Mouse (Mus musculus) lung, postnatal 10 days (tissue): ENCODE data around the gene Cpeb2.

Experiments
- DNase-seq: peaks from one replicate; pipeline ENCODE4 v3.0.0; 2021

Cpeb2 gene

GRCm38 (mm10) chr5:43232480-43233315, at the start of gene Cpeb2:
TSS of gene Cpeb2 (plus strand) at chr5:43233170.
- DNase-seq, result peak; percentile 95

- DNase-seq, result no peak
Measured at GRCm38 (mm10) chr5:43183556-43183955, 49.4 kb upstream of the Cpeb2 start.

GRCm38 (mm10) chr5:43184834-43185233, 48.1 kb upstream of the Cpeb2 start:
- DNase-seq, result no peak

GRCm38 (mm10) chr5:43185478-43185877, 47.5 kb upstream of the Cpeb2 start:
- DNase-seq, result no peak

- no peak for DNase-seq
Measured at GRCm38 (mm10) chr5:43200686-43201085, 32.3 kb upstream of the Cpeb2 start.

GRCm38 (mm10) chr5:43206495-43207053, 26.4 kb upstream of the Cpeb2 start:
- DNase-seq, result no peak

- DNase-seq, result no peak
Measured at GRCm38 (mm10) chr5:43217468-43217867, 15.5 kb upstream of the Cpeb2 start.

GRCm38 (mm10) chr5:43217987-43218846, 14.8 kb upstream of the Cpeb2 start:
- DNase-seq, result no peak

DNA sequence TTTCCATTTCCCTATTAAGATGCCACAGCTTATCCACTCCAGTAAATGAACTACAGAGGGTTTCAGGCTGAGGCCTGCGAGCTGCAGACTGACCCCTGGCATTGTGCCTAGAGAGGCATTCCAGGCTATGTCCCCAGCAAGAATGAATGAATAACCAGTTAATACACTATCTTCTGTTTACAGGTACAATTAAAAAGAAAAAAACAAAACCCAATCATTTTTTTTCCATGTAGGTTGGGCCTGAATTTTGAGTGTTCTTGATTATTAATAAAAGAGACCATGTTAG, 14.2 kb upstream of the Cpeb2 start:
- DNase-seq, result peak; percentile 7

DNA sequence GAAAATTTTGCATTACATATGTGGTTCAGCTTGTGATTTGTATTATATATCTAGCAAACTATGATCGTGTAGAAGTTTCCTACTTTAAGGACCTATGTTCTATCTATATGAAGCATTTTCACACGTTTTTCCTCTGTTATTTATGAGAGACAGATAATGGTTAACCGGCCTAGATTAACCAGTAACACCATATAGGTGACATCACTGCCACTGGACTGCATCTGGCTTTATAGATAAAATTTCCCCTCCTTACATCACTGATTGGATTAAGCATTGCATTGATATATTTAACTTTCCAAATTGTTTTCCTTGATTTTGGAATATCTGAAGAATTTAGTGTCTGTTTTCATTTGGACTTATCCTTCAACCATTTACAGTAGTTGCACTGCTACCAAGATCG, 9.6 kb upstream of the Cpeb2 start:
- DNase-seq, result no peak

DNA sequence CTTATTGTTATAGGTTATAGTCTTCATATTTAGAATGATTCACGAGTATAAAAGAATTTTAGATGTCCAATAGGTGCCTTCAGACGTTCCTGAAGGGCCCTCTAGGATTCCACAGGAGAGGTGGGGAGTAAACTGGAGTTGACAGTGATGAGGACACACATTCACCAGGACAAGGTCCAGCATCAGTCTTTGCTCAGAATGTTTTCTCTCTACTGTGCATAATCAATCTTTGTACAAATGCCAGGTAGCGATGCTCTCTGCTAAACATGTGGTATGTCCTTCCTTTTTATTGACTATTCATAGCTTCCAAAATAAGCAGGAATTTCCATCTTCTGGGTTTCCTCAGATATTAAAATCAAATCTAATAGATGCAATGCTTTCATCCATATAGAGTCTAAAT, 8.7 kb upstream of the Cpeb2 start:
- DNase-seq, result no peak

DNA sequence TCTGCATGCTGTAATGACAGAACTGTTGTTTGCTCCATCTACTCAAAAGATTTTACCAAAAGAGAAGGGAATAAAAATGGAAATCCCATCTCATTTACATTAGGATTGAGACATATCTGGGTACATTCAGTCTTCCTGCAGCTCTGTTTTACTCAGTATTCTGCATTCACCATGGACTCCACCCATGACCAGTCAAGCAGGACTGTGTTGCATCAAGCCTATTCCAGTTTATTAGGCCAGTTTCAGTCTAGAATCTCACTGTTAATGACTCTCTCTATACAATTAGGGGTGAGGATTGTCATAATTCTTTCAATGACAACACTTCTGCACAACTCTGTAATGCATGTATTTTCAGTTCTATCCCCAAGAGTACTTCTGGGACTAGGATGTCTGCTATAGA, 6.8 kb upstream of the Cpeb2 start:
- DNase-seq, result no peak

- no peak for DNase-seq
Measured at GRCm38 (mm10) chr5:43227607-43228006, 5.4 kb upstream of the Cpeb2 start.

DNA sequence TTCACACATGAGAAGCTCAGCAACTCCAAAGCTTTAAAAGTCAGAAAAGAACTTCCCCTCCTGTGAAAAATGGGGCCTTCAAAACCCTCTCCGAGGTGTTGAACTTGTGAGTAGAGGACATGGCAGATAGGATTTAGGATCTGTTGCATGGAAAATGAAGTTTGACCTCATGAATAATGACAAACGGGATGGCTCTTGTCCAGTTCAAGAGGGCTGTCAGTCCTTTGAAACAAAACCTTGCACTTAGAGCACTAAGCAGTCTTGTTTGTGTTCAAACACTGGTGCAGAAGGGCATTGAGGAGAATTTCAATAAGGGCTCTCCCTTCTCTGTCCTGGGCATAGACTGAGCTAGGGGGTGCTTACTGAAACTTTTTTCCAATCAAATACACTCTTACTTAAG, 1.9 kb upstream of the Cpeb2 start:
- DNase-seq, result no peak

GRCm38 (mm10) chr5:43232149-43232479, 856 bp upstream of the Cpeb2 start:
- DNase-seq, result no peak

DNA sequence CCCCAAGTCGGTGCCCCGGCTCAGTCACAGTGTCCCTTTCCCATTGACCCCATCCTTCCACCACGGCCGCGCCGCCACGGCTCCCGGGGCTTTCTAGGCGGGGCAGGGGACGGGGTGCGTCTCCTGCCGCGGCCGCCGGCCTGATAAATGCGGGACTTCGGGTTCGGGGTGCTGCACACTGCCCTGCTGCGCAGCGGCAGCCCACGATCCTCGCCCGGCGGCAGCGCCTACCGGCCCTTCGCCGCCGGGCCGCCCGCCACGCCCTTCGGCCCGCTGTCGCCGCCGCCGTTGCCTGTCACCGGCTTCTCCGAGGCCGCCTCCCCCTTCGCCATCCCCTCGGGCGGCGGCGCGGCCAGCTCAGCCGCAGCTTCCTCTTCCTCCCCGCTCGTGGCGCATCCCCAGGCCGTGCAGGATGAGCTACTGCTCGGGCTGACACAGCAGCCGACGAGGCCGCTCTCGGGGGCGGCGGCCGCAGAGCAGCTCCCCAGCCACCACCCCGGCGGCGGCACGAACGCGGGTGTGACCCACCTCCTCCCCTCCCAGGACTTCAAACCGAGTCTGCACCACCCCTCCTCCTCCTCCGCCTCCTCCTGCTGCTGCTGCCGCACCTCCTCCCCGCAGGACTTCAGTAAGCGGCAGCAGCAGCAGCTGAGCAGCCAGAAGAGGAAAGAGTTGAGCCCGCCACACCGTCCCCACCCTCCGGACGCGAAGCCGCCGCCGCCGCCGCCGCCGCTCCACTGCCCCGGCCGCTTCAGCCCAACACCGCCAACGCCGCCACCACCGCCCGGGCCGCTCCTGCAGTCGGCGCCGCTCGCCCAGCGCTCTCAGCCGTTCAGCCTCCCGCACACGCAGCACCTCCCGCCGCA, 579 bp downstream of the Cpeb2 start:
- peak; percentile 85 for DNase-seq

- DNase-seq, result peak; percentile 53
Measured at GRCm38 (mm10) chr5:43234321-43235185, 1.6 kb downstream of the Cpeb2 start.

- DNase-seq, result peak; percentile 40
Measured at GRCm38 (mm10) chr5:43235186-43235785, 2.3 kb downstream of the Cpeb2 start.

DNA sequence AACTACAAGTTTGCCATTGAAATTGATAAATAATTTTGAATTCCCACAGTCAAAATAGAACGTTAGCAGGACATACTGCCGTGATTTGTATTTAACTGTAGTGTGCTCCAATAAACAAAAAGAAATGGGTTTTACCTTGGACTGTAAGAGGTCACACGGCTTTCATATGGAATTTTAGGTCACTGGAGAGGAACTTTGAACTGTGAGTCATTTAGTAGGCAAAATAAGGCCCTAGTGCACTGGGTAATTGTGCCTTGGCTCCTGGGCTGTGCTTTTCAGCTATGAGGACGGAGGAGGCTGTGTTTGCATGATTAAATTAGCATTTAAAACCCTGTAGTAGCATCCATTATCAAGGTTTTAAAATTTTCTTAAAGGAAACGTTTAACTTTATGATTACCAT, 3.0 kb downstream of the Cpeb2 start:
- DNase-seq, result no peak

- no peak for DNase-seq
Measured at GRCm38 (mm10) chr5:43236476-43236875, 3.5 kb downstream of the Cpeb2 start.

- DNase-seq, result no peak
Measured at GRCm38 (mm10) chr5:43237238-43237637, 4.3 kb downstream of the Cpeb2 start.
